Mouse (Mus musculus) layer of hippocampus, adult 2 months (tissue): ENCODE data around the gene Erg28. TPM values are rescaled to one million over a fixed set of nuclear protein-coding genes. Genes with fewer than 3 reads are reported as not detected.

Experiments
- DNase-seq, 2 experiments: peaks; one replicate each; pipeline ENCODE4 v3.0.0; 2022; ENCODE audit warnings: low spot score in 2 of 2
- H3K27ac ChIP-seq: fragments of 200-600 bp; 2 replicates; pipeline ENCODE4 v1.8.1; 2022
- H3K4me3 ChIP-seq: fragments of 200-600 bp; 2 replicates; pipeline ENCODE4 v1.8.1; 2022; ENCODE audit warnings: mild to moderate bottlenecking
- CTCF ChIP-seq: fragments of 200-600 bp; conservative IDR thresholded peaks from 2 replicates; pipeline ENCODE4 v1.8.1; 2022; ENCODE audit warnings: antibody characterized with exemption, mild to moderate bottlenecking, moderate library complexity
- total RNA-seq, 2 experiments: library from RNA; stranded (reverse); gene quantifications; 2 replicates each; pipeline ENCODE4 v1.2.3; 2021

The Erg28 gene
- total RNA-seq, 2 experiments from 2014 or later, result 57.2 to 62.6 TPM

DNA sequence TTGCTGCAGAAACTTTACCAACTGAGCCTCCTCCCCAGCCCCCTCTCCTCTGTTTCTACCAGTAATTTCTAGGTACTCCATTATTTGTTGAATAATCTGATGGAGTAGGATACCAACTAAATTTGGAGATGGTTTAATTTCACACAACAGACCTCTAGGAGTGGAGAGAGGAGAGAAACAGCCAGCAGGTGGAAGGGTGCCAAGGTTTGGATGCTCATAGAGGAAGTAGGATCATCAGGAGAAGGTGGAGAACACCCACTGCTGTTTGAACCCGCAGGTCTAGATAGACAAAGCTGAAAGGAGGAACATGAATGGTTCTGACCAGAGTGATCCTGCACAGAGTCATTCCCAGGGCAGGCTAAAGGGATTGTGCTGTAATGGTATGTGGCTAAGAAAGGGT is 28.8 kb downstream of the Erg28 start:
- no peak overlapping the region for H3K4me3 ChIP-seq
- no peak for TF ChIP-seq CTCF
- H3K27ac ChIP-seq, result no peak overlapping the region
- DNase-seq, result no peak

DNA sequence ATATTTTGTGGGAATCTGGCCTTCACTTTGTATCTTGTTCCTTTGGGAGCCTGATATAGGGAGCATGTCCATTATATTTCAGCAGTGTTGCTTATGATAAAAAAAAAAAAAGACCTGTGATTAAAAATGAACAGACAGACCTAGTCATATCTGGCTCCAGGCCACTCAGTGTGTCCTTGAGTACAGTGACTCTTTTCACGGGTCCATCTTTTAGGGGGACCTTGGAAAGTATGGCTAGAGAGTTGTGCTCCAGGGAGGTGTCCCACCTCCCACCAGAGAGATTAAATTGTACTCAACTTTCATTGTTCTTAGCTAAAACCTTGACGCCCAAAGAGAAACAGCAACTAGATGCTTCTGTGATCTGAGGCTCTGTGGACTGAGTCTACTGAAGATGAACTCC is 30.3 kb downstream of the Erg28 start:
- no peak overlapping the region for H3K4me3 ChIP-seq
- no peak overlapping the region for H3K27ac ChIP-seq
- no peak for TF ChIP-seq CTCF
- no peak for DNase-seq

DNA sequence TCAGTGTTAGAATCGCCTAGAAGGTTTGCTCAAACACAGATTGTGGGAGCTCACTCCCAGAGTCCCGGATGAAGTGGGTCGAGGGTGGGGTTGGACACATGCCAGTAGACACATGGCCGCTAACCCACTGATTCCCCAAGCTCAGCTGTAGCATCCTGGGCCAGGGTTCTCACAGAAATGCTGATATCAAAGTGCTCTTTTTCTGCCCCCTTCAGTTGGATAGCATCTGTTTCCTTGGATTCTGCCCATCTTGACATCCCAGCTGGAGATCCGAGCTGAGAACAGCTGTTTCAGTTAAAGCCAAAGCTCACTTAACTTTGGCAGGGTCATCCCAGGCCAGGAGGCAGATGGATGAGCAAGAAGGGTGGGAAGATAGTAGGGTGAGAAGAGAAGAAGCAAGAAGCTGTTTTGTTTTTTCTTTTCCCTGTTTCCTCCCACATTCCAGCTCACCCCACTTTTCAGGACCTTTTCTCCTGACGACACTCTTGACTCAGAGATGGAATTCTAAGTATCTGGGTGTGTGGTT is 31.5 kb downstream of the Erg28 start:
- DNase-seq, result peak; percentile 23 to 64
- H3K4me3 ChIP-seq, result no peak overlapping the region
- no peak for TF ChIP-seq CTCF
- H3K27ac ChIP-seq, result no peak overlapping the region

DNA sequence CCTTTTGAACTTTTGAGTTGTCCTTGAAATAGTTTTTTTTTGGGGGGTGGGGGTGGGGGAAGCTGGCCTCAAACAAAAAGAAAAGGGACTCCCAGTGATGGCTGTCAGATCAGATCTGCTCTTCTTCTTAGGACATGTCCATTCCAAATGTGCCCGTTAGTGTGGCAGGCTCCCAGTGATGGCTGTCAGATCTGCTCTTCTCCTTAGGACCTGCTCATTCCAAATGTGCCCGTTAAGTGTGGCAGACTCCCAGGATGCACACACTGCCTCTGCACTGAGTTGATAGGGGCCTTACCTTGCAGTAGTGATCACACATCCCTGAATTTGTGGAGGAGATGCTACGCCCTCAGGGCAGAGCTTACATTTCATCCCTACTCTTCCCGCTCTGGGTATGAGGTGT is 32.2 kb downstream of the Erg28 start:
- Histone ChIP-seq H3K4me3 (no peak overlapping the region), H3K27ac (no peak overlapping the region)
- no peak for TF ChIP-seq CTCF
- no peak for DNase-seq

DNA sequence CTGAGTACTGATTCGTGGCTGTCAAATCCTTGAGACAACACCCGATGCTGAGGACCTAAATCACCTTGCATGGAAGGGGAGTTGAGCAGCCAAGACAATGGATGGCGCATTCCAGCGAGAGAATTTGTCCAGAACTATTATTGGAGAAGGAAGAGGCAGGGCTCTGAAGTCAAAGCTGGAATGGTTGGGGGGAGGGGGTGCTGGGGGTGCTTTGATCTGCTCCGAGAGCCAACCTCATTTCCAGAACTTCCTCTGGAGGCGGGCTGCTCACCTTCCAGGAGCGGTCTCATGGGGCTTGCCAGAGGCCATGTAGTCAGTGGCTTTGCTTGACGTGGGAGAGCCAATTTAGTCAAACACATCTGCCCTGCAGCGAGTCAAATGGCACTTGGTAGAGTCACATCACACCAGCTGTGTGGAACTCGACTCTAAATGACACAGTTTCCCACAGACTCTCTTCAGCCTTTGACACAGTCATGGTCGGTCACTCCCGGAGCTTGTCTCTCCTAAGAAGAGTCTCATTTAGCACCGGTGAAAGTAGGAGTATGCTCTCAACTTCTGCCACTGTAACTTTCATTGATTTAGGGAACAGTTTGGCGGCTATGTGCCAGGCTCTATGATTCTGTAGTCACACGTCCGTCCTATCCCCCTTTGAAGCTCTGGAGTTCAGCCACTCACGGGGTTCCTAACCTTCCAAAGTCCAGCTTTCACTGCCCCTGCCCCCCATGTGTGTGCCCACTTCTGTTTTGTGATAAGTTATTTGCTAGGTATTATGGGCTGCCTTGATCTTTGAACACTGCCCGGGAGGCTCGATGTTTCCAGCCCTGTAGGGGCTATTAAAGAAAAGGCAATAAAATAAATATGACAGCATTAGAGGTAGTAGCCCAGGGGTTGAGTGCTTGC is 39.2 kb downstream of the Erg28 start:
- Histone ChIP-seq H3K27ac (peak overlapping the region; percentile 74), H3K4me3 (no peak overlapping the region)
- TF ChIP-seq CTCF, result no peak
- no peak for DNase-seq

DNA sequence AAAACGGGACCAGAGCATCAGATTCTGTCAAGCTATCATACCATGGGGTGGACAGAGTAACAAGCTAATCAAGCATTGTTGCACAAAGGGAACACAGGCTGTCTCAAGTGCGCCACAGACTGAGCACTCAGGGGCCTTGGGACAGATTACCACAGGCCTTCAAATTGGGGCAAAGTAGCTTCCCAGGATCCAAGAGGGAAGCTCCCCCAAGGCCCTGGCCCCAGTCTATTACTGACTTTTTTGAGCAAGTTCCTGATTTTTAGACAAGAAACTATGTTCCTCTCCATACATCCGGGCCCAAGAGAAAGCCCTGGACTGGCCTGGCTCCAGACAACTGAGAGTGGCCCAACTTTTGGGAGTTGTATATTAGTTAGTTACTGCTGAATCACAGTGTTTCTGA is 42.7 kb downstream of the Erg28 start:
- Histone ChIP-seq H3K4me3 (no peak overlapping the region), H3K27ac (no peak overlapping the region)
- no peak for DNase-seq
- no peak for TF ChIP-seq CTCF

DNA sequence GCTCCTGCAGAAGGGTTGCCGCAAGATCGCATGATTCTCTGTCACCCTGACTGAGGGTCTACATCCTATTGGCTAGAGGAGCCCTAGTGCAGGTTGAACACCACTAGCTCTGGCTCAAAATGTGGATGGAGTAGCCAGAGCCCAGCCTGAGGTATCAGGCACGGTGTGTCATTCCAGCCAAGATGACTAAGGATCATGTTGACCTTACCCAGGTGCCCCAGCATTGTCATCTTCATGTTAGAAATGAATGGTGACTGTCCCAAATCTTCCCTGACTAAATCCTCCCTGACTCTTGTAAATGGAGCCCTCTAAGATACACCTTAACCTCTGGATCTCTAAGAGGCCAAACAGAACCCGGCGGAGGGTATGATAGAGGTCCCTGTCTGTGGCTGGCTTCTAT is 44.6 kb downstream of the Erg28 start:
- no peak for DNase-seq
- H3K27ac ChIP-seq, result no peak overlapping the region

DNA sequence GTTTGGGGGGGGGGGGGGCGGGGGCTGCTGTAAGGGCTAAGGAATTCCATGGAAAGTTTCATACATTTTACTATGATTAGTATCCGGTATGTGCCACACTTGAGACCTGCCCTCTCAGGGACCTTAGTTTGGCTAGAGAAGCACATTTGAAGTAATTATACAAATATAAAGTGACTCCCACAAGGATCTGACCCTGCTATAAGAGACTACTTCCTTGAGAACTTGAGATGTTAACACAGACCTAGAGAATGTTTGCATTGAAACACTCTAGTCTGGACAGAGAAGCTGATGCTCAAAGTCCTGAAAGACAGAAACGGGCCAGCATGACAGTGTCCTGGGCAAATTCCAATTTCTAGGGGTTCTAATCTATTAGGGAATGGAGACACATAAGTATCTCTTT is 45.4 kb downstream of the Erg28 start:
- TF ChIP-seq CTCF, result no peak
- no peak overlapping the region for H3K27ac ChIP-seq
- DNase-seq, result no peak
- H3K4me3 ChIP-seq, result no peak overlapping the region

More for the DNA sequence above, 44.6 kb downstream of the Erg28 start:
- H3K4me3 ChIP-seq, result no peak overlapping the region
- TF ChIP-seq CTCF, result no peak

DNA sequence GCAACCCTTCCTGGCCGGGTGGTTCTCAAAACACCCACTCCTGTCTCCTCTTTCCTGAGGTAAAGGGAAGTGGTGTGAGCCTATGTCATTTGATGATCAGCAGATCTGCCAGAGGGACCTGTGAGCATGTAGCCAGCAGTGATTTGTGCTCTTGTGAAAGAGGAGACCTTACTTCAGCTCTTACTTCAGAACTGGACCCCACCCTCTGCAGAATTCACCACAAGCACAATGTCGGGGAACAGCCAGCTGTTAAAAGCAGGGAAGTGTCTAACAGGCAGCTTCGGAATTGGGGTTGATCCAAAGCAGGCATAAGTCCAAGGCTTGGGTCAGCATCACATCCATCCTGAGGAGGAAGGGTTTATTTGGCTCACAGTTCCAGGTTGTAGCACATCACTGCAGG is 53.0 kb downstream of the Erg28 start:
- no peak for DNase-seq
- no peak for TF ChIP-seq CTCF
- Histone ChIP-seq H3K27ac (no peak overlapping the region), H3K4me3 (no peak overlapping the region)

DNA sequence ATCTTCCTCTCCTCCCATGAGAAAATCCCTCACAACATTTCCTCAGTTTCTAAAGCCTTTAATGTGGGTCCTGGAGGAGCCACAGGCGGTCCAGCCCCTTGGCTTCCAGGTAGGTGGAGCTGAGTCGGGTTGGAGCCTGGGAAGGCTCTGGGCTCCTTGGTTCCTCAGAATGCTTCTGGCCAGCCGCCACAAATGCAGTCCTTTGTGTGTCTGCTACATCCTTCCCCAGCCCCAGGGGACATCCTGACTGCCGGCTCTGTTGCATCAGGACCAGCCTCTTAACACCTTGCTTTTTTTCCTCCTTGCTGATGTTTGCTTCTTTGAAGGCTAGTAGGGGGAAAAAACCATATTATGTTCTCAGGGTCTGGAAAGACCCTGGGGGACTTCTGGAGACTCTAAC is 56.6 kb downstream of the Erg28 start:
- H3K27ac ChIP-seq, result no peak overlapping the region
- no peak for DNase-seq
- no peak overlapping the region for H3K4me3 ChIP-seq
- no peak for TF ChIP-seq CTCF

DNA sequence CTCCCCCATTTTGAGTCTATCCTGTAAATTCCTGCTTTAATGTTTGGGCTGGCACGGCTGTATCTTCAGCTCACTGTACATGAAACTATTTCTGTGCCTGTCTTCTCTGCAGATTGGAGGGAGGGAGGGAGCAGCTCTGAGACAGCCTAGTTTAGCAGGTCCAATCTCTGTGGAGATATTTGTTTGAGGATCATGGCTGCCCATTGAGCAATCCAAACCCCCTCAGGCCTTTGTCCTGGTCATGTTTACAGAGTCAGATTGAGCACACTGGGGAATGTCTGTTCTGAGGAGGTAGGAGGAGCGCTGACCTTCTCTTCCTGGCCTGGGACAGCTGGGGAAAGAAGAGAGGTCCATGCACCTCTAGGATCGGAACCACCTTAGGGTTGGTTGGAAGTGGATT is 58.1 kb downstream of the Erg28 start:
- DNase-seq, result no peak
- no peak overlapping the region for H3K27ac ChIP-seq
- H3K4me3 ChIP-seq, result no peak overlapping the region
- no peak for TF ChIP-seq CTCF

Other genes with a start within 250 kb of the Erg28 start
- 10 to 100 TPM; 48.2 to 49.5 TPM for gene Jdp2, start 225.5 kb downstream of the Erg28 start, total RNA-seq
- under 1 TPM; 0.41 to 0.64 TPM for gene Batf, start 137.9 kb downstream of the Erg28 start, total RNA-seq
- 1 to 10 TPM; 2.0 to 2.6 TPM for gene Flvcr2, start 78.0 kb downstream of the Erg28 start, total RNA-seq
- gene Ttll5, start 109 bp upstream of the Erg28 start, total RNA-seq, result 10 to 100 TPM; 48.5 to 48.6 TPM